Mouse (Mus musculus): ENCODE measurements around the gene Spaca6.

- TF ChIP-seq ZC3H11A (IDR thresholded peaks at IDR 0.05; ENCODE audit: borderline replicate concordance, low read depth, low read length) (no peak), MAFK (IDR thresholded peaks at IDR 0.05; ENCODE audit: insufficient read depth, low read depth, low read length) (no peak), CHD2 (IDR thresholded peaks at IDR 0.05; ENCODE audit: low read depth, low read length) (no peak), ZNF384 (IDR thresholded peaks at IDR 0.05; ENCODE audit: low read depth, low read length) (peak; percentile 92), HCFC1 (IDR thresholded peaks at IDR 0.05; ENCODE audit: borderline replicate concordance, insufficient read depth, low read length) (no peak)
Observed at GRCm38 (mm10) chr17:17825921-17826591, 902 bp upstream of the Spaca6 start.
